Mouse (Mus musculus) testis, adult 2 months (tissue): Measurements from ENCODE around the gene Atl2.

Experiments used
- CTCF ChIP-seq: fragments of 200-500 bp; IDR thresholded peaks from 2 replicates; pipeline ENCODE4 v1.5.1; 2012; ENCODE audit warnings: low read depth, mild to moderate bottlenecking, inconsistent platforms, low read length, moderate library complexity; ENCODE audit not compliant: control insufficient read depth, insufficient read depth, insufficient replicate concordance
- POLR2A ChIP-seq: fragments of 200-500 bp; IDR thresholded peaks from 2 replicates; pipeline ENCODE4 v1.6.1; 2012; ENCODE audit warnings: low read depth, mild to moderate bottlenecking, inconsistent platforms, low read length, moderate library complexity; ENCODE audit not compliant: control insufficient read depth

DNA sequence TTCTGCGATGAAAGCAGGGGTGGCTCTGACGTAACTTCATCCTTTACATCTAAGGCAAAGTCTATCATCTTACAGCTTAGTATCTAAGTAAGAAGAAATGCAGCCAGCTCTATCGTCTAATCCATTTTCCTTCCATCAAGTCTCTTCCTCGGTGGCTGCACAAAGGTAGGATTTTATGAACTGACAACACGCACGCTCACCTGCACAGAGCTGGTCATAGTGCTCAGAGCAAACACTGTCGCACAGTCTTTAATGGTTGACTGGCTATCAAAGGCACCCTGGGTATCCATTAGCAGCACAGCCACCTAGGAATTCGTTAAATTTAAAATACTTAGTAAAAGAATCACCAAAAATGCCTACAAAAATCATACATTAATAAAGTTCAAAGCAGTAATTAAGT lies 31.4 kb downstream of the Atl2 start:
- no peak for TF ChIP-seq CTCF
- no peak for TF ChIP-seq POLR2A
